Mouse (Mus musculus): ENCODE results near the gene Myl6b. TPM values are rescaled to one million over a fixed set of nuclear protein-coding genes. Genes with fewer than 3 reads are reported as not detected.

Myl6b gene
- total and polyA plus RNA-seq, 3 experiments: 2.0 to 14.7 (median 11.4) TPM

- peaks cover 82% of the 10 kb centered on the region for H3K36me3 ChIP-seq (replicated peaks)
- peaks cover 48% of the 10 kb centered on the region for H3K4me1 ChIP-seq (ENCODE audit: insufficient read depth, low read depth, low read length)
- DNase-seq (ENCODE audit: low spot score) (no peak), ATAC-seq (ENCODE audit: extremely low read depth, insufficient number of reproducible peaks, low FRiP score, poor library complexity, severe bottlenecking) (no peak)
- H3K9me3 ChIP-seq (replicated peaks): no peaks in the 10 kb centered on the region
- H3K4me3 ChIP-seq (ENCODE audit: low read depth, low read length): no peak overlapping the region
- no peak for TF ChIP-seq POLR2AphosphoS5 (IDR thresholded peaks at IDR 0.05; ENCODE audit: insufficient replicate concordance, low read depth, low read length)
- TF ChIP-seq GATA1 (IDR thresholded peaks at IDR 0.05; ENCODE audit: borderline replicate concordance, low read length): no peak
- TF ChIP-seq CTCF (IDR thresholded peaks at IDR 0.05; ENCODE audit: low read depth, low read length): no peak
- TF ChIP-seq TAL1 (conservative IDR thresholded peaks at IDR 0.05; ENCODE audit: low read depth, low read length): no peak
- no peak for TF ChIP-seq GATA2 (IDR thresholded peaks at IDR 0.05; ENCODE audit: borderline replicate concordance, low read depth, low read length)
- H3K27me3 ChIP-seq (ENCODE audit: insufficient read depth, low read length): no peaks in the 10 kb centered on the region
Observed at GRCm38 (mm10) chr10:128520591-128520990, 22.1 kb upstream of the Myl6b start.

DNA sequence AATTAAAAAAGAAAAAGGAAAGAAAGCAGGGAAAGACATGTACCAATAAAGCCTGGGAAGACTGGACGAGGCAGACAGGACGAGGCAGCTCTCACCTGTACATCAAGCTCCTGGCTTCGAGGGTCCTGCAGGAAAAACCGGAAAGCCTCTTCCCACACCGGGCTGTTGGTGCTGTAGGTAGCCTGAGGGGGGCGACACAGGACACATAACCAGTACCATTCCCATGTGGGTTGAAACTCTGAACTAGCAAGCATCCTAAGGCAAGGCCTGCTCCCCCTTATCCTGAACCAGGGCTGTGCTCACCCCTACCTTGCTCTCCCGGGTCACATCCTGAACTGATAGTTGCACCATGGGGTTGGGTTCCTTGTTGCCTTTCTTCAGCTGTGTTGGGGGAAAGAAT, 20.3 kb upstream of the Myl6b start:
- no peak for ATAC-seq (ENCODE audit: extremely low read depth, insufficient number of reproducible peaks, low FRiP score, poor library complexity, severe bottlenecking)
- Histone ChIP-seq H3K4me3 (ENCODE audit: low read depth, low read length) (no peak overlapping the region), H3K27me3 (ENCODE audit: insufficient read depth, low read length) (no peaks in the 10 kb centered on the region), H3K36me3 (replicated peaks) (peaks cover 91% of the 10 kb centered on the region), H3K9me3 (replicated peaks) (no peaks in the 10 kb centered on the region), H3K4me1 (ENCODE audit: insufficient read depth, low read depth, low read length) (peaks cover 33% of the 10 kb centered on the region)
- TF ChIP-seq GATA1 (IDR thresholded peaks at IDR 0.05; ENCODE audit: borderline replicate concordance, low read length): no peak
- TF ChIP-seq CTCF (IDR thresholded peaks at IDR 0.05; ENCODE audit: low read depth, low read length): peak; percentile 27; the same call in 1 of the 2 replicates
- no peak for TF ChIP-seq TAL1 (conservative IDR thresholded peaks at IDR 0.05; ENCODE audit: low read depth, low read length)
- DNase-seq (ENCODE audit: low spot score): no peak

GRCm38 (mm10) chr10:128516677-128517076, 18.2 kb upstream of the Myl6b start:
- ATAC-seq (ENCODE audit: extremely low read depth, insufficient number of reproducible peaks, low FRiP score, poor library complexity, severe bottlenecking): no peak
- Histone ChIP-seq H3K36me3 (replicated peaks) (peaks cover 93% of the 10 kb centered on the region), H3K27me3 (ENCODE audit: insufficient read depth, low read length) (no peaks in the 10 kb centered on the region)

GRCm38 (mm10) chr10:128516029-128516428, 17.5 kb upstream of the Myl6b start:
- Histone ChIP-seq H3K36me3 (replicated peaks) (peaks cover 93% of the 10 kb centered on the region), H3K4me1 (ENCODE audit: insufficient read depth, low read depth, low read length) (peaks cover 32% of the 10 kb centered on the region), H3K9me3 (replicated peaks) (no peaks in the 10 kb centered on the region), H3K4me3 (ENCODE audit: low read depth, low read length) (no peak overlapping the region), H3K27me3 (ENCODE audit: insufficient read depth, low read length) (no peaks in the 10 kb centered on the region)
- no peak for ATAC-seq (ENCODE audit: extremely low read depth, insufficient number of reproducible peaks, low FRiP score, poor library complexity, severe bottlenecking)
- no peak for DNase-seq (ENCODE audit: low spot score)
- TF ChIP-seq GATA1 (IDR thresholded peaks at IDR 0.05; ENCODE audit: borderline replicate concordance, low read length): no peak
- no peak for TF ChIP-seq TAL1 (conservative IDR thresholded peaks at IDR 0.05; ENCODE audit: low read depth, low read length)
- TF ChIP-seq GATA2 (IDR thresholded peaks at IDR 0.05; ENCODE audit: borderline replicate concordance, low read depth, low read length): no peak
- TF ChIP-seq POLR2AphosphoS5 (IDR thresholded peaks at IDR 0.05; ENCODE audit: insufficient replicate concordance, low read depth, low read length): no peak
- no peak for TF ChIP-seq CTCF (IDR thresholded peaks at IDR 0.05; ENCODE audit: low read depth, low read length)

More at GRCm38 (mm10) chr10:128516677-128517076, 18.2 kb upstream of the Myl6b start:
- TF ChIP-seq GATA1 (IDR thresholded peaks at IDR 0.05; ENCODE audit: borderline replicate concordance, low read length): no peak
- TF ChIP-seq GATA2 (IDR thresholded peaks at IDR 0.05; ENCODE audit: borderline replicate concordance, low read depth, low read length): no peak
- TF ChIP-seq POLR2AphosphoS5 (IDR thresholded peaks at IDR 0.05; ENCODE audit: insufficient replicate concordance, low read depth, low read length): no peak
- no peak for TF ChIP-seq CTCF (IDR thresholded peaks at IDR 0.05; ENCODE audit: low read depth, low read length)
- no peak for TF ChIP-seq TAL1 (conservative IDR thresholded peaks at IDR 0.05; ENCODE audit: low read depth, low read length)
- Histone ChIP-seq H3K4me1 (ENCODE audit: insufficient read depth, low read depth, low read length) (peaks cover 28% of the 10 kb centered on the region), H3K4me3 (ENCODE audit: low read depth, low read length) (no peak overlapping the region), H3K9me3 (replicated peaks) (no peaks in the 10 kb centered on the region)
- no peak for DNase-seq (ENCODE audit: low spot score)

DNA sequence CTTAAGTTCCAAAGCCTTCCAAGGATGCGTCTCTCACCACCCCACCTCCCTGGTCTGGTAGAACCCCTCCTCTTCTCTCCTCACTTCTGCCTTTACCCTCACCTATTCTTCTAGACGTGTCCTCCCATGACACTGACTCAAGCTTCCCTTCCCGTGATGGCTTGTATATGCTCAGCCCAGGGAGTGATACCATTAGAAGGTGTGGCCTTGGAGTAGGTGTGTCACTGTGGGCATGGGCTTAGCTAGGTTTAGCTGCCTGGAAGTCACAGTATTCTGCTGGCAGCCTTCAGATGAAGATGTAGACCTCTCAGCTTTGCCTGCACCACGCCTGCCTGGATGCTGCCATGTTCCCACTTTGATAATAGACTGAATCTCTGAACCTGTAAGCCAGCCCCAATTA, 16.6 kb upstream of the Myl6b start:
- Histone ChIP-seq H3K36me3 (replicated peaks) (peaks cover 92% of the 10 kb centered on the region), H3K27me3 (ENCODE audit: insufficient read depth, low read length) (no peaks in the 10 kb centered on the region), H3K9me3 (replicated peaks) (no peaks in the 10 kb centered on the region), H3K4me3 (ENCODE audit: low read depth, low read length) (no peak overlapping the region), H3K4me1 (ENCODE audit: insufficient read depth, low read depth, low read length) (peaks cover 32% of the 10 kb centered on the region)
- no peak for ATAC-seq (ENCODE audit: extremely low read depth, insufficient number of reproducible peaks, low FRiP score, poor library complexity, severe bottlenecking)
- TF ChIP-seq TAL1 (conservative IDR thresholded peaks at IDR 0.05; ENCODE audit: low read depth, low read length) (no peak), POLR2AphosphoS5 (IDR thresholded peaks at IDR 0.05; ENCODE audit: insufficient replicate concordance, low read depth, low read length) (no peak)
- DNase-seq (ENCODE audit: low spot score): no peak

DNA sequence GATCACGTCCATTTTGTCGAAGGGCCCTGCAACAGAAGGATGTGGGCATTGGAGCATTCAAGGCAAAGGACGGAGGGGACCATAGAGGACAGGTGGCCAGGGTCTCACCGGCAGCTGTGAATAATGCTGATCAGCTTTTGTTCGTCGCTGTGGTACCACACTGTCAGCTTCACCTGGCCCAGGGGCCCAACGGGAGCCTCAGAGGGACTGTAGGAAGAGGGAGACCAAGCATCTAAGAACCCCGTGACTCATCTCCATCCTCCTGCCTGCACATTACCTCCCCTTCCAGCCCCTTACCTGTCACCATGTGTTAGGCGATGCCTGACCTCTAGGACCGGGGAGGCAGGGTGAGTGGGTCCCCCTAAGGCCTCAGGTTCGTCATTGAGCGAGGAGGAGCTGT, 13.3 kb upstream of the Myl6b start:
- Histone ChIP-seq H3K4me1 (ENCODE audit: insufficient read depth, low read depth, low read length) (peaks cover 16% of the 10 kb centered on the region), H3K27me3 (ENCODE audit: insufficient read depth, low read length) (no peaks in the 10 kb centered on the region), H3K4me3 (ENCODE audit: low read depth, low read length) (no peak overlapping the region), H3K9me3 (replicated peaks) (no peaks in the 10 kb centered on the region), H3K36me3 (replicated peaks) (peaks cover 86% of the 10 kb centered on the region)
- ATAC-seq (ENCODE audit: extremely low read depth, insufficient number of reproducible peaks, low FRiP score, poor library complexity, severe bottlenecking) (no peak), DNase-seq (ENCODE audit: low spot score) (no peak)
- no peak for TF ChIP-seq GATA1 (IDR thresholded peaks at IDR 0.05; ENCODE audit: borderline replicate concordance, low read length)
- no peak for TF ChIP-seq CTCF (IDR thresholded peaks at IDR 0.05; ENCODE audit: low read depth, low read length)
- TF ChIP-seq TAL1 (conservative IDR thresholded peaks at IDR 0.05; ENCODE audit: low read depth, low read length): no peak
- TF ChIP-seq GATA2 (IDR thresholded peaks at IDR 0.05; ENCODE audit: borderline replicate concordance, low read depth, low read length): no peak
- no peak for TF ChIP-seq POLR2AphosphoS5 (IDR thresholded peaks at IDR 0.05; ENCODE audit: insufficient replicate concordance, low read depth, low read length)

- no peaks in the 10 kb centered on the region for H3K9me3 ChIP-seq (replicated peaks)
- H3K27me3 ChIP-seq (ENCODE audit: insufficient read depth, low read length): no peaks in the 10 kb centered on the region
- peaks cover 10% of the 10 kb centered on the region; the same call in 1 of the 2 replicates for H3K4me1 ChIP-seq (ENCODE audit: insufficient read depth, low read depth, low read length)
- H3K36me3 ChIP-seq (replicated peaks): peaks cover 86% of the 10 kb centered on the region
- DNase-seq (ENCODE audit: low spot score) (no peak), ATAC-seq (ENCODE audit: extremely low read depth, insufficient number of reproducible peaks, low FRiP score, poor library complexity, severe bottlenecking) (no peak)
- TF ChIP-seq CTCF (IDR thresholded peaks at IDR 0.05; ENCODE audit: low read depth, low read length) (no peak), GATA2 (IDR thresholded peaks at IDR 0.05; ENCODE audit: borderline replicate concordance, low read depth, low read length) (no peak), POLR2AphosphoS5 (IDR thresholded peaks at IDR 0.05; ENCODE audit: insufficient replicate concordance, low read depth, low read length) (no peak), GATA1 (IDR thresholded peaks at IDR 0.05; ENCODE audit: borderline replicate concordance, low read length) (no peak), TAL1 (conservative IDR thresholded peaks at IDR 0.05; ENCODE audit: low read depth, low read length) (no peak)
- no peak overlapping the region for H3K4me3 ChIP-seq (ENCODE audit: low read depth, low read length)
Observed at GRCm38 (mm10) chr10:128511189-128511588, 12.7 kb upstream of the Myl6b start.
